Mouse (Mus musculus): ENCODE results near the gene Ak7. TPM values are rescaled to one million over a fixed set of nuclear protein-coding genes. Genes with fewer than 3 reads are reported as not detected.

Gene Ak7
- polyA plus RNA-seq, 2 experiments from 2014 or later: 0.58 to 0.89 TPM

DNA sequence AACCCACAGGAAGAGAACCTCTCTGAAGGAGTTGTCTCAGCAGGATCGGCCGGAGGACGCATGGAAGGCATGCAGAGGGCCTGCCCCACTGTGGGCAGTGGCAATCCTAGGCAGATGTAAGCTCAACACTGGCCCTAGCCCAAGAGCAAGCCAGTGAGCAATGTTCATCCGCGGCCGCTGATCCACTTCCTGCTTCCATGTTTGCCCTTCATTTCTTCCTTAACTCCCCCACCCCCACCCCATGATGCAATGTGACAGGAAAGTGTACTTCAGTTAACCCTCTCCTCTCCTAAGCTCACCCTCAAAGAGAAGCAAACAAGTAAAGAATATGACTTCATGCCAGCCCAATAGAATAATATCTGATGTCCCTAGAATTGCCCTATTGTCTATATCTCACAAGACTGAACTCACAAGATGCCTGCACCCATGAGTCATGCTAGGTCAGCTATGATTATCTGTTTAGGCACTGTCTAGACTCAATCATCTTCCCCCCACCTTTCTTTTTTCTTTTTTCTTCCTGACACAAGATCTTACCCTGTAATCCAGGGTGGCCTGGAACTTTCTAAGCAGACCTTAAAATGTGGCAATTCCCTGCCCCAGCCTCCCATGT is 25.2 kb downstream of the Ak7 start:
- no peak for ATAC-seq

DNA sequence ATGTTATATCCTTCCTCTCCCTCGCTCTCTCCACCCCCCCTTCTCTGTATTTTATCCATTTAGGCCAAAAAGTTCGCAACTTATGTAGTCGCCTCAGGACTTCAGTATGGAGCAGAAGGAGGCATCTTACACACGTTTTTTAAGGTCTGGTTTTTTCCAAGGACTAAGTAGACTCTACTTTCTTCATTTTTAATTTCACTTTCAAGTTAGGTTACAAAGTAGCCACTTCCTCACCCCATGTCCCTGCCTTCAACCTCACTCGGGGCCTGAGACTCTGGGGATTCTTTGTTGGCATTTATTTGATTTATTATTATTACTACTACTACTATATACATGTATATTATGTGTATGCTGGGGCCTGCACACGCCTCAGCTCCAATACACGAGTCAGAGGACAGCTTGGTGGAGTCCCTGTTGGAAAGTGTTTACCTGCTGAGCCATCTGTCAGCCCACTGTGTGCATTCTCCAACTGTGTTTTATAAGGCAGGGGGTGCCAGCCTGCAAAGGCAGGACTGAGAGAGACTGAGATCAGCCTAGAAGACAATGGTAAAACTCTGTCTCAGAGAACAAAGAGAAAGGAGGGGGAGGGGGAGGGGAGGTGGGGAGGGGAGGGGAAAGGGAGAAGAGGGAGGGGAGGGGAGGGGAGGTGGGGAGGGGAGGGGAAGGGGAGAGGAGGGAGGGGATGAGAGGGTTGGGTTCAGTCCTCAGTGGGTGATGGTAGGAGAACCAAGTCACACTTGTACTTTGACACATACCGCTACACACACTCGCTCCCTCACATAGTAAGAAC is 27.8 kb downstream of the Ak7 start:
- no peak for ATAC-seq

DNA sequence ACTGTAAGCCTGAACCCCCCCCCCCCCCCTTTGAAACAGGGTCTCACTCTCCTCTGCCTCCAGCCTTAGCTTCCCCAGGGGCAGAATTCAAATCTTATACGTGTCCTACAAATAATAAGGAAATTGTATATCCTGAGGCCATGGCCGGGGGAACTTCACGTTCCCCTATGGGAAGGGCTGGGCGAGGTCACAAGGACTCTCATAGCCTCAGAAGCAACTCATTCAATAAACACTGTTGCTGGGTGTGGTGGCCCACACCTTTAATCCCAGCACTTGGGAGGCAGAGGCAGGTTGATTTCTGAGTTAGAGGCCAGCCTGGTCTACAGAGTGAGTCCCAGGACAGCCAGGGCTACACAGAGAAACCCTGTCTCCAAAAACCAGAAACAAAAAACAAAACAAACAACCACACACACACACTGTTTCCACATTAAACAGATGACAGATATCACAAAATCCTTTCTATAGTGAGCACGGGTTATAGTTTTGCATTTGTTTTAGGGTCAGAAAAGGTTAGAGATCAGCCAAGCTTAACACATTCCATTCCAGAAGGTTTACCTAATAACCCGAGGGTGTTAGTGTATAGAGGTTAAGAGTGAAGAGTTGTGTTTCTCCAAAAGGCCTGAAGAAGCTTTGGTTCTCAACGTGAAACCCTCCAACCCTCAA is 29.6 kb downstream of the Ak7 start:
- no peak for ATAC-seq

DNA sequence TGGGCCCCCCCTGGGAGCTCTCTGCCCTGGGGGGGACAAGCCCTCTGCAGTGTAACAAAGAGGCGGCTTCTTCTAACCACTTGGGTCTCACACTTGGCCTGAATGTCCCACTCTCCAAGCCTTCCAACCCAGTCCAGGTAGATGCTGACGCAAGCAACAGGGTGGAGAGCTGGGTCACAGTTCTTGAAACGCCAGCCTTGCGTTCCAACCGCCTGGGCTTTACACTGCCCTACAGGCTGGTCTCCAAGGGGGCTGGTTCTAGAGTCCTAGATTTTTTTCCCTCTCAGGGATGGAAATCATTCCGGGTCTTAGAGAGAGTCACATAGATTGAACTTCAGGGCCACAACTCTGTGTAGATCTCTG is 30.1 kb downstream of the Ak7 start:
- ATAC-seq: no peak

DNA sequence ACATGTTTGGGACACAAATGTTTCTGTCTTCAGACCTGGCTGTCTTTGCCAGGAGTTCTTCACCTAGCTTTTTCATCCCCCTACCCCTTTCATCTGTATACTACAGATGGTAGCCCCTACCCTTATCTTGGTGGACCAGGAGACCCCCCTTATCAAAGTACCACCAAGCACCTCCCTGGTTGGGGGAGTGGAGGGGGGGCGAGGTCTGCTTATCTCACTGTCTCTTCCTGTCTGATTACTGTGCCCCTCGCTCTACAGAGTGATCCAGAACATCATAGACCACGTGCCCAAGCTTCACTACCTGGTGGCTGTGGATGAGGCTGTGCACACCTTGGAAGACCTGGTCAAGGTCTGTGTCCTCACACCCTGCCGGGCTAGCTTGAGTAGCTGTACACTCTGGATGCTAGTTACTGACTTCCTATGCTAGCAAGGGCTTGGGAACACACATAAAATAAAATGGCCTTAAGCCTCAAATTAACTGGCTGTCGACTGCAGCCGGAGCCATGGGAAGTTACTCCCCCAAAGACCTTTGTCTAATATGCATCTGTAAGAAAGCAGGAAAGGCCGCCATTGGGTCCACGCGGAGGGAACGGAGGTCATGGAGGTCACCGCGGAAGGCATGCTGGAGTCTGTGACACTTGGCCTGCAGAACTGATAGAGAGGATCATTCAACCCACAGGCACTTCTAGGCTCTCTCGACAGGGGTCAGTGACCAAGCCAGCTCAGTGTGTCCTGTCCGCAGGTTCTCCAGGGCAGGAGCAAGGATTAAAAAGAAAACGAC is 32.7 kb downstream of the Ak7 start:
- ATAC-seq: no peak

DNA sequence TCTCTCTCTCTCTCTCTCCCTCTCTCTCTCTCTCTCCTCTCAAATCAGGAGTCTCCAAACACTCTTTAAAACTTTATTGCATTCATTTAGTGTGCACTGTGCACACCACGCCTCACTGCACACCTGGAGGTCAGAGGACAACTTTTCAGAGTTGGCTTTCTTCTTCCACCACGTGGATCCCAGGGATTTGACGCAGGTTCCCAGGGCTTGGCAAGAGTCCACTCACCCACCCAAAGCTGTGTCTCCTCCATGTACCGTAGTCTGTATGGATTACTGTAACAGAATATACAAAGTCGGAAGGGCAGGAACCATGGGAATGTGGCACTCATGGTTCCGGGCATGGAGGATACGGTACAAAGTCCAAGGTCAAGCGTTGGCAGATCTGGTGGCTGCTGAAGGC is 33.9 kb downstream of the Ak7 start:
- no peak for ATAC-seq

DNA sequence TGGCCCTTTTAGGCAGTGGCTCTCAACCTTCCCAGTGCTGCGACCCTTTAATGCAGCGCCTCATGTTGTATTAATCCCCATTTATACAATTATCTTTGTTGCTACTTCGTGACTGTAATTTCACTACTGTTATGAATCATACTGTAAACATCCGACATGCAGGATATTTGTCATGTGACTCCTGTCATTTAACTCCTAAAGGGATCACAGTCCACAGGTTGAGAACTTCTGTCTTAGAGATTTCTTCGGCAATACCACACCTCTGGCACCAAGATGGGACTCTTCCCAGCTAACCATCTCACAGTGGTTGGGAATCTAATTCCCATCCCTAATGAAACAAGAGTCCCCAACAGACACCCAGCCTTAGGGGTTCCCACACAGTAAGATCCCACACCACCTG is 42.3 kb downstream of the Ak7 start:
- ATAC-seq: no peak

DNA sequence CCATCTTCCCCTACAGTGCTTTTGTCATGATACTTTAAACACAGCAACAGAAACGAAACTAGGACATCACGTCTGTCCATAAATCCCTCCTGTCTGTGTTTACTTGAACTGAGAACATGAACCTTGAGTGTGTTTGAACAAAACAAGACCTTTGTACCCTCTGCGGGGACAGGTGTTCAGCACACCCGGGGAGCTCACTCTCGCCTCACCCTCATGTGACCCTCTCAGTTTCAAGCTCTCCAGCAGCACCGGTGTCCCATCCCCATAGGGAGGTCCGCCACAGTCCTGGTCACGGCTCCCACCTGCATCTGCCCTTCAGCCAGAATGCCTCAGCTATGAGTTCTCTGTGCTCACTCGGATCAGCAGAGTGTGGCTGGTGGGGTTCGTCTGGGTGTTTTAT is 48.0 kb downstream of the Ak7 start:
- no peak for ATAC-seq

DNA sequence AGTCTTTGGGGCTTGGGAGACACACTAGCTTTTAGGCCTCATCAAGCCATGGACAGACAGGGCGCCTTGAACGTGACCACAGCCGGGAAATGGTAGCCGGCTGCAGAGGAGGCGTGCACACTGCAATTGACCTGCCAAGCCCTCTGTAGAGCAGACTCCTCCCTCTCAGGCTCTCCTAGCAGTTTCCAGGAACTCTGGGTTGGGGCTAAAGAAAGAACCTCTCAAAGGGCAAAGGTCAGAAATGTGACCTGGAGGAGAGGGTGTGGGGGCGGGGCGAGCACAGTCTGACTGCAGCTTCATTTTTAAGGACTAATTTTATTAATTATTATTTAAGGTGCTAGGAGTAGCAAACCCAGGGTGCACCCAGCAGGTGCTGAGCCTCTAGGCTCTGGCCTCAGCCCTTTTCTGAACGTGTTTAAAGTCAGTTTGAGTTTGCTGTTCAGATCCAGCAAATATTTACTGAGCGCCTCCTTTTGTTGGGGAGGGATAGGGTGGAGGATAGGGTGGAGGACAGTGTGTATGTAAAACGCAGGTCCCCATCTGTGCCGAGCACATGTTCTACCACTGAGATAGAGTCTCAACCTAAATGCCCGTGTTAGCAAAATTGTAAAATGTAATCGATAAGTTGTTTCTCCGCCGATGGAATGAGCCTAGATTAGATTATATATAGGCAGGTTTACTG is 52.2 kb downstream of the Ak7 start:
- ATAC-seq: no peak

DNA sequence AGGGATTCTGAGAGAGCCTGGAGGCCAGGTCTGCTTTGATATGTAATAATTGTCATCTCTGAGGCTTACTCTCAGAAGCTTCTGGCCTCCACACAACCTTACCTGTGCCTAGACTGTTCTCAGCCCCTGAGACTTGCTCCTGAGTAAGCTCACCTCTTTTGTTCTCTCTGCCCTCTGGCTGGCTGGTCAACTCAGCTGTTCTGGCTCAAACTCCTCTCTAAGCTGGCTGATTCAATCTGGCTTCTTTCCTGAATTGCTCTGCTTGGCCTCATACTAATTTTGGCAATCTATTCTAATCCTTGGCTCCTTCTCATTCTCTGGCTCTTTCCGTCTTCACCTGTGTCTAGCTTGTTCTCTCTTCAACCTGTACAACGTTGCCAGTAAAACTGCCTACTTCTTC is 53.1 kb downstream of the Ak7 start:
- no peak for ATAC-seq

DNA sequence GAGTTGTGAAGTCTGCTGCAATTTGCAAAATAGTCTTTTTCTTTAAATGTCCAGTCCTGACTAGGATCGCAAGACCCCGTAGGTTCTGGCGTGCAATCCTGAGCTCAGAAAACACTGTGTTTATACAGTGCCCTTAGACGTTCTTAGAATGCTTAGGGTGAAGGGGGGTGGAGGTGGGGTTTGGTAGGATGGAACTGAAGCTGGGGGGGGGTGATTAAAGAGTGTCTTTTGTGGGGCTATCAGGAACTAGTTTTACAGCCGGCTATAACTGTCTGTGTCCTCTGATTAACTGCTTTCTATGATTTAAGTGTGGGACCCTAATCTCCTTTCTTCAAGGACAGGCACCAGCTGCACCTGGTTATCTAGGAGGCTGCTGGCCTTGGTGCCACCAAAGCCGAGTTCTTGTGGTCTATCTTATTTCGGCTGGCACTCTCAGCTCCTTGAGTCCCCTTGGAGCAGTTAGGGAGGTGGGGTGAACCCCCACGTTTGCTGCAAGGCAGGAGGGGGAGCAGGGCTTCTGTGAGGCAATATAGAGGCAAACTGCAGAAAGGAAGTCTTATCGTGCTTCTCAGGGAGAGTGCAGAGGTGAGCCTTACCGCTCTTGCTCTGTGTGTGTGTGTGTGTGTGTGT is 54.2 kb downstream of the Ak7 start:
- ATAC-seq: no peak

DNA sequence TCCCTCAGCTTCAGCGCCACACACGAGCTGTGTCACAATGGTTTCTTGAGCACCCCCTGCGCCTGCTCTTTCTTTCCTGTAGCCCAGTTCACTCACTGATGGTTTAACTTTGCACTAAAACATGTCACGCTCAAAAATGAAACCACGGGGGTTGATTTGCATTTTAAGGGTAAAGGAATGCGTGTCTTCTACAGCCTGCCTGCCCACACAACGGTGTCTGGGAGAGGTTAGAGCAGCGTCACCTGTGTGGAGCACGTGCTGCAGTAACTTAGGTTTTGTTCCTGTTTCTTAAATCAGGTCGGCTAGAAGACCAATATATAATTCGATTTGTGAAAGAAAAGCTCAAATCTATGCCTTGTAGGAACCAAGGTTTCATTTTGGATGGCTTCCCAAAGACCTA is 55.4 kb downstream of the Ak7 start:
- ATAC-seq: peak; percentile 75

DNA sequence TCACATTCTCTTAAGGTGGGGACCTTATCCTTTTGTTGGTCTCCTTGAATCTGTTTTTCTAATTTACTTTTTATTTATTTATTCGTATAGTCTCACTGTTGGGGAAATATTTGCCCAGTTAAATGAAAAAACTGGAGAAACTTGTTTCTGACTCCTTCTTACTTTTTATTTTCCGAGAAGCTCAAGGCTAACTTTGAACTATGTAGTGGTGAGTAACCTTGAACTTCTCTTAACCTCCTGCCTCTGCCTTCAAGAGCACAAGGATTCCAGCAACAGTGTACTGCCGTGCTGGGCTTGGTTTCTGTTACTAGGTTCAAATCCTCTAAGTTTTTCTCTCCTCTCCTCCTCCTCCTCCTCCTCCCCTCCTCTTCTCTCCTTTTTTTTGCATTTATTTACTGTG is 55.9 kb downstream of the Ak7 start:
- no peak for ATAC-seq

DNA sequence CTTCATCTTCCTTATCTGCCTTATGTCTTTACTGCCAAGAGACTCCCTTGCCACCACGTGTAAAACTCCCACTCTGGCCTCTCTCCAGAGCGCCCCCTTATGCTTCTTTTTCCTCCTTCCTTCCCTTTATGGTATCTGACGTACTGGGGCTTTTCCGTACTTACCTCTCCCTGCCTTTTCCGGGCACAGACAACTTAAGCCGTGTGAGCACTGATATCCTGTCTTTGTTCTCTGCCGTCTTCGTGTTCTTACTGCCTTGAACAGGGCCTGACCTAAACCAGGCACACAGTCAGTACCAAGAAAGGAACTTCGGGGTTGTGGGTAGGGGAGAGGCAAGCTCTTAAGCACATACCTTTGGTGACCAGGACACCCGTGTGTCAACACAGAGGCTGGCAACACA is 63.9 kb downstream of the Ak7 start:
- ATAC-seq: no peak

DNA sequence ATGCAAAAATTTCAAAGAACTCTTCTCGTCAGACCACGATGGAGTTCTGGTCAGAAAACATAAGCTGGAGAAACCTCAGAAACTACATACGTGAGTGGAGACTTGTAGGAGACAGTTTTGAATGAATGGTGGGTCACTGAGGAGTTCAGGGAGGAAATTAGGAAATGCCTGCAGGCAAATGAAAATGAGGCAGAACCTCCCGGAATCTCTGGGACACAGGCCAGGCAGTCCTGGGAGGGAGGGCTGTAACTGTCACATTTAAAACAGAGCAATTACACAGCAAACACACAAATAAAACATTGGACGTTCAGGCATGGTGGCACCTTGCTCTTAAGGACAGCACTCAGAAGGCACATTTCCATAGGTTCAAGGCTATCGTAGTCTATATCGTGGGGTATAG is 69.1 kb downstream of the Ak7 start:
- no peak for ATAC-seq

DNA sequence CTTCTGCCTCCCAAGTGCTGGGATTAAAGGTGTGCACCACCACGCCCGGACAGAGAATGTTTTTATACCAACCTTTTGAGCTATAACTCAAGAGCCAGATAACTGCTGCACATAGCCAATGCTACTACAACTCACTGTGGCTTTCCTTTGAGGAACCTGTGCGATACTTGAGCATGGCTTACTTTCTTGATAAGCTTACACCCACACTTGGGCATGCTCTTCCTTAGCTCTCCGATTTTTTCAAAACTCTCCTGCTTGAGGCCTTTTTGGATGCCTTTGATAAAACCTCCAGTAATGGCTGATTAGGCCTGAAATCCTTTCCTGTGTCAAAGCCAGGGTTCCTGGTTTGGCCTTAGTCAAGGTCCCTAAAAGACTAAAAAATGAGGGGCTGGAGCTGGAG is 71.9 kb downstream of the Ak7 start:
- ATAC-seq: no peak

DNA sequence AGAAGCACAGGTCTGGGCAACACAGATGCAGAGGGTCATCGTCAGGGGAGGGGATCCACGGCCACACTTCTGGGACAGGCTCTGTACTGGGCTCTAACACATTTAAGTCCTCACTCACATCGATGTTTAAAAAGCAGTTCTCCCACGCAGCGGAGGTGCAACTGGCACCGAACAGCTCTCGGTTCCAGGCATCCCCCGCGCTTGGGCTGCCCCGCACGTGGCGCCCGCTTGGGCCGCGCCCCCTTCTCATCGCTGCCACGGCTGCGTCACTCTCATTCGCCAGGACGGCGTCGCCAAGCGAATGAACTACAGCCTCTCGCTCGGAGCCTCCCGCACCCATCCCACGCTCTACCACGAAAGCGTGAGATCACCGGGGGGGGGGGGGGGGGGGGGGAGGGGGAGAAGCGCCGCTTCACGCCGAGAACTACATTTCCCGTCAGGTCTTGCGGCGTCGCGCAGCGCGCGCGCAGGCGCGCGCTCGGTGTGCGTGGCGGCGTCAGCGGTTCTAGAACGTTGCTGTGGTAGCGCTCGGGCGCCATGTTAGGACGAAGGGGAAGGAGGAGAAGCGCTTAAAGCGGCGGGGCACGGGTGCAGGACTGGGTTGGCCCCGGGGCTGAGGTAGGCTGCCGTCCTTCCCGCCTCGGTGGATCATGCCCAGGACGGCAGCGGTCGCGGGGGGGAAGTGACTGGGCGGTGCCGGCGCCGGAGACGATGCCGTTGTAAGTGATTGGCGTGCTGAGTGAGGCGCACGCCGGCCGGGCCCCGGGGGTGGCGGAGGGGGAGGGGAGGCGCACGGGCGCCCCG is 78.6 kb downstream of the Ak7 start, which contains the start of gene Papola:
Gene Papola (plus strand): TSS at position 499 of the 804 bp plus-strand sequence.
- ATAC-seq: peak; percentile 81

DNA sequence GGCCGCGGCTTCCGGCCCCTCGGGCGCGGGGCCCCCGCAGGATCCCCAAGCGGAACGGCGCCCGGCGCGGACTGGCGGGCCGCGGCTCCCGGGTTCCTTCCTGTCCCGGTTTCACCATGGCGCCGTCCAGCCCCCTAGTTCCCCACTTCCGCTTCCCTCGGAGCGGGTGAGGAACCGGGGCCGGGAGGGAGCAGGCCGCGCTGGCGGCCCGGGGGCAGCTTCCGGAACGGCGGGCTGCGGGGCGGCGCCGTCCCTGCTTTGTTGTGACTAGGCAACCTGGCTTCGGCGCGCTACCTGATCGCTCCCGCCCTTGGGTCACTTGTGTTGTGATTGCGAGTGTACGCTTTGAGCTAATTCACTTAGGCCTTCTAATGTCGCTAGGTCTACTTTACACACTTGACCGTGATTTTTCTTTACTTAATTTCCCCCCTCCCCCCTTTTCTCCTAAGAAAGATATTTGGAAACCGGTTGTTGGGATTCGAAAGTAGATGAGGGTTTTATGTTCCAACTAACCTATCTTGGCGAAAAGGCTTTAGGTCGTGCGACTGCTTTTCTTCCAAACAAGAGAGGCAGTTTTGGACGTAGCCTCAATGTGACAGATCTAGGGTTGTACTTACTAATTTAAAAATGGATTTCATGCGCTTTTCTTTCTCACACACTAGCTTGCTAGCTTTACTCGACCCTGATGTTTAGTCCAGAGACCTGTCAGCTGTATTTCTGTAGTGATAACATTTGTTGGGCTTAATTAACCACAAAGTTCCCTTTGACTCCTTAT is 79.4 kb downstream of the Ak7 start:
- ATAC-seq: peak; percentile 61

DNA sequence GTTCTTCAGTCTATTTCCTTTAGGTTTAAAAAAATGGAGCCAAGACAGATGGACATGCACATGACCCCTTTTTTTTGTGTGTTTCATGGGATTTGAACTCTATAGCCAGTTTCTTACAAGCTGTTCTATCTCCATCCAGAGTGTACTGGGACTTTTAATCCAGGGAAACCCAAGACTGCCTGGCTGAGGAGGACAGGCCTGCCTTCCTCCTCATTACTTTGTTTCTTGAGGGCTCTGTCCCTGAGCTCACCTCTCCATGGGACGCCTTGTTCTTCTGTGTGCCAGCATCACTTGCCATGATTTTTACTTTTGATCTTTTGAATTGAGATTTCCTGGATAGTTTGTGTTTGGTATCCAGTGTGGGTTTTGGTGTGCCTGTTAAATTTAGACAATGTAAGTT is 80.3 kb downstream of the Ak7 start:
- ATAC-seq: no peak

DNA sequence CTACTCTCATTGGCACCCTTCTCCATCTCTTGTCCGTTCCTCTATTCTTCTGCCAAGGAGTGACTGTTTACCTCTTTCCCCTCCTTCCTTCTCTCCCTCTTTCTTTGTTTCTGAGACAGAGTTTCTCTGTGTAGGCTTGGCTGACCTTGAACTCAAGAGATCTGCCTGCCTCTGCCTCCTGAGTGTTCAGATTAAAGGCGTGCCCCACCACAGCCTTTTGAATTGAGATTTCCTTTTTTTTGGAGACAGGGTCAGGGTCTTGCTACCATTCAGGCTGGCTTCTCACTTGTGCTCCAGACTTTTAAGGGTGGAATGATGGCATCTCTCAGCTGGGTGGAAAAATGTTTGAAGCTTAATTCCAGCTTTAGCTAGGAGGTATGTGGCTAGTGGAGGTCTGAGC is 81.8 kb downstream of the Ak7 start:
- ATAC-seq: no peak

DNA sequence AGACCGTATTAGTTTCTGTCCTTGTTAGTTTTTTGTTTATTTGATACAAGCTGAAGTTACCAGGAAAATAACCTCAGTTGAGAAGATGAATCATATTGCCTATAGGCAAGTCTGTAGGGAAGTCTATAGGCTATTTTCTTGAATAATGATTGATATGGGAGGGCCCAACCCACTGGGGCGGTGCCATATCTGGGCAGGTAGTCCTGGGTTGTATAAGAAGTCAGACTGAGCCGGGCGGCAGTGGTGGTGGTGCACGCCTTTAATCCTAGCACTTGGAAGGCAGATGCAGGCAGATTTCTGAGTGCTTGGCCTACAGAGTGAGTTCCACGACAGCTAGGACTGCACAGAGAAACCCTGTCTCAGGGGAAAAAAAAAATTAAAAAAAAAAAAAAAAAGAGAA is 84.1 kb downstream of the Ak7 start:
- ATAC-seq: no peak

Data from CD4-positive, CD25-positive, alpha-beta regulatory T cell, adult 4 months (primary cell).